Mouse (Mus musculus): Measurements from ENCODE around the gene Ehhadh. TPM values are rescaled to one million over a fixed set of nuclear protein-coding genes. Genes with fewer than 3 reads are reported as not detected.
"Not testable (repeated sequence)": the region's sequence is repeated elsewhere in the genome, so short reads cannot be mapped to it uniquely, and the experiment has no call there.

Ehhadh gene
- polyA plus RNA-seq, 1 experiment, result 47.5 TPM

- peak overlapping the region; percentile 52 for H3K4me3 ChIP-seq (ENCODE audit: insufficient read depth, low read depth, low read length)
- no peak overlapping the region for H3K27ac ChIP-seq (replicated peaks; ENCODE audit: low read depth, low read length)
- H3K4me1 ChIP-seq (ENCODE audit: control insufficient read depth, insufficient read depth, insufficient read length, low read length), result no peaks in the 10 kb centered on the region
These were observed 27.5 kb upstream of the Ehhadh start for GRCm38 (mm10) chr16:21814861-21815668.

- no peak overlapping the region for H3K27ac ChIP-seq (replicated peaks; ENCODE audit: low read depth, low read length)
- H3K4me1 ChIP-seq (ENCODE audit: control insufficient read depth, insufficient read depth, insufficient read length, low read length), result no peaks in the 10 kb centered on the region
- no peak overlapping the region for H3K4me3 ChIP-seq (ENCODE audit: insufficient read depth, low read depth, low read length)
These were observed 25.7 kb upstream of the Ehhadh start for GRCm38 (mm10) chr16:21813164-21813834.

GRCm38 (mm10) chr16:21807786-21808185 lies 20.2 kb upstream of the Ehhadh start:
- H3K27ac ChIP-seq (replicated peaks; ENCODE audit: low read depth, low read length); H3K4me3 ChIP-seq (ENCODE audit: insufficient read depth, low read depth, low read length); H3K4me1 ChIP-seq (ENCODE audit: control insufficient read depth, insufficient read depth, insufficient read length, low read length): not testable (repeated sequence)

- H3K4me3 ChIP-seq (ENCODE audit: insufficient read depth, low read depth, low read length), result no peak overlapping the region
- no peaks in the 10 kb centered on the region for H3K4me1 ChIP-seq (ENCODE audit: control insufficient read depth, insufficient read depth, insufficient read length, low read length)
These were observed 19.3 kb upstream of the Ehhadh start for GRCm38 (mm10) chr16:21806892-21807291.

GRCm38 (mm10) chr16:21804258-21804657 lies 16.7 kb upstream of the Ehhadh start:
- H3K4me1 ChIP-seq (ENCODE audit: control insufficient read depth, insufficient read depth, insufficient read length, low read length), result no peaks in the 10 kb centered on the region
- H3K27ac ChIP-seq (replicated peaks; ENCODE audit: low read depth, low read length), result no peak overlapping the region
- no peak overlapping the region for H3K4me3 ChIP-seq (ENCODE audit: insufficient read depth, low read depth, low read length)

More at GRCm38 (mm10) chr16:21806892-21807291, 19.3 kb upstream of the Ehhadh start:
- no peak overlapping the region for H3K27ac ChIP-seq (replicated peaks; ENCODE audit: low read depth, low read length)

- Histone ChIP-seq H3K4me3 (ENCODE audit: insufficient read depth, low read depth, low read length) (peak overlapping the region; percentile 78; the same call in 1 of the 2 replicates), H3K4me1 (ENCODE audit: control insufficient read depth, insufficient read depth, insufficient read length, low read length) (0 out of 2 replicates have a peak, but pooled peaks cover 2% of the 10 kb centered on the region), H3K27ac (replicated peaks; ENCODE audit: low read depth, low read length) (no peak overlapping the region)
These were observed 7.5 kb upstream of the Ehhadh start for GRCm38 (mm10) chr16:21795071-21795470.

GRCm38 (mm10) chr16:21794697-21795045 lies 7.1 kb upstream of the Ehhadh start:
- H3K4me1 ChIP-seq (ENCODE audit: control insufficient read depth, insufficient read depth, insufficient read length, low read length), result 0 out of 2 replicates have a peak, but pooled peaks cover 2% of the 10 kb centered on the region
- peak overlapping the region; percentile 78 for H3K4me3 ChIP-seq (ENCODE audit: insufficient read depth, low read depth, low read length)
- no peak overlapping the region; the same call in 1 of the 2 replicates for H3K27ac ChIP-seq (replicated peaks; ENCODE audit: low read depth, low read length)

GRCm38 (mm10) chr16:21793875-21794696 lies 6.5 kb upstream of the Ehhadh start, which contains the start of gene Map3k13:
TSS of gene Map3k13 (plus strand) at chr16:21794346.
- Histone ChIP-seq H3K4me3 (ENCODE audit: insufficient read depth, low read depth, low read length) (peak within 1 kb of the TSS; percentile 78), H3K27ac (replicated peaks; ENCODE audit: low read depth, low read length) (peak within 1 kb of the TSS; percentile 83)

GRCm38 (mm10) chr16:21793080-21793810 lies 5.6 kb upstream of the Ehhadh start:
- peak overlapping the region; percentile 83 for H3K27ac ChIP-seq (replicated peaks; ENCODE audit: low read depth, low read length)
- H3K4me1 ChIP-seq (ENCODE audit: control insufficient read depth, insufficient read depth, insufficient read length, low read length), result not testable (repeated sequence)
- H3K4me3 ChIP-seq (ENCODE audit: insufficient read depth, low read depth, low read length), result peak overlapping the region; percentile 78

More at GRCm38 (mm10) chr16:21793875-21794696, 6.5 kb upstream of the Ehhadh start, which contains the start of gene Map3k13:
- H3K4me1 ChIP-seq (ENCODE audit: control insufficient read depth, insufficient read depth, insufficient read length, low read length), result 0 out of 2 replicates have a peak, but pooled peaks cover 2% of the 10 kb centered on the region

GRCm38 (mm10) chr16:21791779-21792178 lies 4.2 kb upstream of the Ehhadh start:
- Histone ChIP-seq H3K4me1 (ENCODE audit: control insufficient read depth, insufficient read depth, insufficient read length, low read length) (0 out of 2 replicates have a peak, but pooled peaks cover 4% of the 10 kb centered on the region), H3K27ac (replicated peaks; ENCODE audit: low read depth, low read length) (no peak overlapping the region), H3K4me3 (ENCODE audit: insufficient read depth, low read depth, low read length) (no peak overlapping the region)

- peaks cover 9% of the 10 kb centered on the region; the same call in 1 of the 2 replicates for H3K4me1 ChIP-seq (ENCODE audit: control insufficient read depth, insufficient read depth, insufficient read length, low read length)
- H3K27ac ChIP-seq (replicated peaks; ENCODE audit: low read depth, low read length), result peak overlapping the region; percentile 46; the same call in 1 of the 2 replicates
- no peak overlapping the region for H3K4me3 ChIP-seq (ENCODE audit: insufficient read depth, low read depth, low read length)
These were observed 2.9 kb upstream of the Ehhadh start for GRCm38 (mm10) chr16:21790469-21790868.

GRCm38 (mm10) chr16:21789180-21789579 lies 1.6 kb upstream of the Ehhadh start:
- Histone ChIP-seq H3K4me3 (ENCODE audit: insufficient read depth, low read depth, low read length) (no peak overlapping the region), H3K4me1 (ENCODE audit: control insufficient read depth, insufficient read depth, insufficient read length, low read length) (peaks cover 7% of the 10 kb centered on the region; the same call in 1 of the 2 replicates), H3K27ac (replicated peaks; ENCODE audit: low read depth, low read length) (no peak overlapping the region)

- peaks cover 9% of the 10 kb centered on the region; the same call in 1 of the 2 replicates for H3K4me1 ChIP-seq (ENCODE audit: control insufficient read depth, insufficient read depth, insufficient read length, low read length)
- no peak overlapping the region for H3K4me3 ChIP-seq (ENCODE audit: insufficient read depth, low read depth, low read length)
- no peak overlapping the region for H3K27ac ChIP-seq (replicated peaks; ENCODE audit: low read depth, low read length)
These were observed 974 bp upstream of the Ehhadh start for GRCm38 (mm10) chr16:21788581-21788980.

GRCm38 (mm10) chr16:21786317-21786716 lies 1.3 kb downstream of the Ehhadh start:
- Histone ChIP-seq H3K4me3 (ENCODE audit: insufficient read depth, low read depth, low read length) (peak overlapping the region; percentile 43), H3K27ac (replicated peaks; ENCODE audit: low read depth, low read length) (no peak overlapping the region), H3K4me1 (ENCODE audit: control insufficient read depth, insufficient read depth, insufficient read length, low read length) (peaks cover 18% of the 10 kb centered on the region)

All from brown adipose tissue, adult 24 weeks (tissue).